ENCODE assay signal across 25 mouse cellular contexts in genomic region chr16:8534466-8535200, GRCm38 (mm10). TPM values are rescaled to one million over a fixed set of nuclear protein-coding genes. Genes with fewer than 3 reads are reported as not detected.
A peak's percentile ranks its signal among the peaks of the same experiment; 100 is the strongest.
DNase-seq lines count a peak whose midpoint lies in the region; ATAC-seq and TF ChIP-seq lines count a peak whose summit lies in the region.
"Had no signal": no experiment of that assay in that cellular context is flagged by ENCODE, and none has a peak within 500 bp of the region (broad histone marks: within the 10 kb centered on the region; RNA-seq: fewer than 3 reads in every experiment).

No protein-coding gene starts in this region.

- no peaks in the 10 kb centered on the region for H3K36me3 ChIP-seq in midbrain, embryonic 11.5 days (ENCODE audit: control insufficient read depth, insufficient read depth, low read length)
- no peaks in the 10 kb centered on the region for H3K36me3 ChIP-seq in midbrain, embryonic 16.5 days (ENCODE audit: control insufficient read depth, insufficient read depth, low read length)
- H3K36me3 ChIP-seq: forebrain, embryonic 10.5 days; forebrain, embryonic 15.5 days; limb, embryonic 10.5 days; limb, embryonic 15.5 days; liver, embryonic 13.5 days; midbrain, embryonic 15.5 days; stomach, embryonic 15.5 days had no signal

- H3K4me2 ChIP-seq in midbrain, embryonic 11.5 days, result no peak overlapping the region
- H3K4me2 ChIP-seq in midbrain, embryonic 16.5 days (ENCODE audit: low read length), result no peak overlapping the region
- H3K4me2 ChIP-seq: embryonic facial prominence, embryonic 13.5 days; forebrain, embryonic 15.5 days; limb, embryonic 15.5 days; liver, embryonic 13.5 days; midbrain, embryonic 15.5 days; stomach, embryonic 15.5 days had no signal

- no peaks in the 10 kb centered on the region for H3K9me3 ChIP-seq in midbrain, embryonic 11.5 days (ENCODE audit: control insufficient read depth, low read length)
- no peaks in the 10 kb centered on the region for H3K9me3 ChIP-seq in midbrain, embryonic 16.5 days (replicated peaks; ENCODE audit: control insufficient read depth, low read length, poor library complexity, severe bottlenecking)
- H3K9me3 ChIP-seq: embryonic facial prominence, embryonic 13.5 days; forebrain, embryonic 15.5 days; limb, embryonic 10.5 days; limb, embryonic 15.5 days; liver, embryonic 13.5 days; midbrain, embryonic 15.5 days; stomach, embryonic 15.5 days had no signal

- no peak for ATAC-seq in midbrain, embryonic 11.5 days (ENCODE audit: low FRiP score)
- ATAC-seq in midbrain, embryonic 16.5 days, result no peak
- ATAC-seq: forebrain, embryonic 15.5 days; lung, postnatal 0 days; midbrain, embryonic 15.5 days had no signal

- no peak overlapping the region for H3K27ac ChIP-seq in gastrocnemius, adult 2 months
- H3K27ac ChIP-seq in midbrain, embryonic 11.5 days (ENCODE audit: low read depth, low read length), result no peak overlapping the region
- no peak overlapping the region for H3K27ac ChIP-seq in midbrain, embryonic 16.5 days (ENCODE audit: low read length)
- H3K27ac ChIP-seq: embryonic facial prominence, embryonic 13.5 days; forebrain, embryonic 10.5 days; forebrain, embryonic 15.5 days; limb, embryonic 10.5 days; limb, embryonic 15.5 days; liver, embryonic 13.5 days; midbrain, embryonic 15.5 days; stomach, embryonic 15.5 days had no signal

- H3K9ac ChIP-seq in midbrain, embryonic 11.5 days (ENCODE audit: low read length), result no peak overlapping the region
- H3K9ac ChIP-seq in midbrain, embryonic 16.5 days (ENCODE audit: low read depth, low read length), result no peak overlapping the region
- H3K9ac ChIP-seq: embryonic facial prominence, embryonic 13.5 days; forebrain, embryonic 15.5 days; limb, embryonic 15.5 days; liver, embryonic 13.5 days; midbrain, embryonic 15.5 days; stomach, embryonic 15.5 days had no signal

- intact Hi-C loops in gastrocnemius, adult 2 months (cut with DNase I), result no loop called here

- H3K27me3 ChIP-seq in midbrain, embryonic 11.5 days (ENCODE audit: control insufficient read depth, insufficient read depth, low read length), result no peaks in the 10 kb centered on the region
- no peaks in the 10 kb centered on the region for H3K27me3 ChIP-seq in midbrain, embryonic 16.5 days (ENCODE audit: control insufficient read depth, insufficient read depth, low read depth, low read length)
- H3K27me3 ChIP-seq: embryonic facial prominence, embryonic 13.5 days; limb, embryonic 15.5 days; liver, embryonic 13.5 days; midbrain, embryonic 15.5 days; stomach, embryonic 15.5 days had no signal

- peaks cover 7% of the 10 kb centered on the region for H3K4me1 ChIP-seq in midbrain, embryonic 11.5 days (ENCODE audit: control insufficient read depth, insufficient read depth, low read length)
- peaks cover 12% of the 10 kb centered on the region for H3K4me1 ChIP-seq in midbrain, embryonic 16.5 days (ENCODE audit: control insufficient read depth, insufficient read depth, low read length)
- H3K4me1 ChIP-seq: stomach, embryonic 15.5 days had no signal

- TF ChIP-seq CTCF in gastrocnemius, adult 2 months (IDR thresholded peaks at IDR 0.05), result no peak

- 87% methylated on average over 11 of the region's 11 CpGs for WGBS in midbrain, embryonic 11.5 days
- WGBS in midbrain, embryonic 16.5 days, result 88% methylated on average over 11 of the region's 11 CpGs

- DNase-seq in gastrocnemius, adult 2 months, result no peak
- DNase-seq in gastrocnemius, postnatal 10 days, result no peak
- DNase-seq in midbrain, embryonic 11.5 days (ENCODE audit: low spot score, missing footprints), result peak; percentile 56
- peak; percentile 92 for DNase-seq in R1 (ENCODE audit: low read depth, low spot score)
- peak; percentile 57 for DNase-seq in retina, embryonic 14.5 days (ENCODE audit: low spot score)
- no peak for DNase-seq in spleen, postnatal 36 days (ENCODE audit: low spot score in 2 of 2)
- no peak for DNase-seq in cerebellum, adult 11 months
- DNase-seq: adrenal gland, adult 8-10 months; cerebellum, adult 9-10 months; kidney, postnatal 10 days; layer of hippocampus, postnatal 36 days; liver, embryonic 13.5 days; lung, adult 18-20 months; lung, postnatal 4 days; right cerebral cortex, postnatal 14 days; thymus, postnatal 14 days had no signal

- H3K4me3 ChIP-seq in gastrocnemius, adult 2 months, result 0 out of 2 replicates have a peak overlapping the region, but pooled peaks have one; percentile 3
- no peak overlapping the region for H3K4me3 ChIP-seq in midbrain, embryonic 11.5 days (ENCODE audit: low read depth, low read length)
- H3K4me3 ChIP-seq in midbrain, embryonic 16.5 days (ENCODE audit: low read depth, low read length), result no peak overlapping the region
- H3K4me3 ChIP-seq: embryonic facial prominence, embryonic 13.5 days; forebrain, embryonic 10.5 days; forebrain, embryonic 15.5 days; limb, embryonic 10.5 days; limb, embryonic 15.5 days; liver, embryonic 13.5 days; midbrain, embryonic 15.5 days; stomach, embryonic 15.5 days had no signal

RNA-seq across cellular contexts. Expression of gene Abat, which starts 21.4 kb away (rescaled TPM):
- 1 to 10 TPM; 2.3 to 3.7 TPM for total RNA-seq in gastrocnemius, adult 2 months (2021)
- 1 to 10 TPM; 6.8 to 7.1 TPM for total RNA-seq in gastrocnemius, postnatal 10 days (2021)
- polyA plus RNA-seq in midbrain, embryonic 11.5 days (2014; fragmentation: Nextera tagmentation; extraction: Ambion mirVana), result 18.1 and 19.6 TPM in 2 replicates
- 71.8 and 76.8 TPM in 2 replicates for polyA plus RNA-seq in midbrain, embryonic 16.5 days (2015; fragmentation: Nextera tagmentation; extraction: Ambion mirVana)

Comparison
In these comparisons a context has a peak if more than half of its experiments do, and no peak if none do; other contexts are left out.
1. DNase-seq: peak in midbrain, embryonic 11.5 days (single experiment), R1 (single experiment) and retina, embryonic 14.5 days (single experiment); none in gastrocnemius, adult 2 months (single experiment), gastrocnemius, postnatal 10 days (single experiment), spleen, postnatal 36 days (0 of 2) and cerebellum, adult 11 months (single experiment).